Mouse (Mus musculus): ENCODE results near the gene Prkrip1.

DNA sequence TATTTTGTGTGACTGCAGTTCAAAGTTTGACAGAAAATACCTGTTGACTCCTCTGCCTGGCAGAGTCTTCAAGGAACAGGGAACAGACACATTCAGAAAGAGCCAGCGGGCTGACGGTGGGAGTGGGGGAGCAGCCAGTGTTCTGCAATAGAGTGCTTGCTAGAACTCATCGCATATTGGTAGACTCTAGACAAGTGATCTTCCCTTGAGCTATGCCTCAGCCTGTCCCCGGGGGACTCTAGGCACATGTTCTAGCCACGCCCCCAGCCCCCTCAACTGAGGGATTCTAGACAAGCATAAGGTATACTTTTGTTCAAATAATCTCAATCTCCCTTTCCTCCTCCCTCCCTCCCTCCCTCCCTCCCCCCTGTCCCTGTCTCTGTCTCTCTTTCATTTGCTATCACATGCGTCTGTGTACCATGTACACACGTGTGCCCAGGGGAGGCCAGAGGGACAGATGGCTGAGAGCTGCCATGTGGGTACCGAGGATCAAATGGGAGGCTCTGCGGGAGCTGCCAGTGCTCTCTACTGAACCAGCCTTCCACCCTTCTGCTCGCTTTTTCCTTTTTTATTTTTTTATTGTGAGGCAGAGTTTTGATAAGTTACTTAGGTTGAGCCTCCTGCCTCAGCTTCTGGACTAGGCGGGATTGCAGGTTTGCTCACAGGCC is 34.8 kb downstream of the Prkrip1 start:
- TF ChIP-seq RAD21 (IDR thresholded peaks at IDR 0.05; ENCODE audit: low read depth, low read length), result no peak
- TF ChIP-seq CTCF (IDR thresholded peaks at IDR 0.05 in 2 of 3, conservative IDR thresholded peaks at IDR 0.05 in 1 of 3; ENCODE audit: control insufficient read depth in 1 of 3, insufficient read depth in 1 of 3, low read depth in 2 of 3, low read length in 3 of 3, poor library complexity in 1 of 3, severe bottlenecking in 1 of 3), result no peak
- no peak for TF ChIP-seq POLR2A (IDR thresholded peaks at IDR 0.05; ENCODE audit: control insufficient read depth in 1 of 2, insufficient read depth in 1 of 2, low read depth in 1 of 2, low read length in 2 of 2, poor library complexity in 1 of 2)
- TF ChIP-seq TBP (IDR thresholded peaks at IDR 0.05; ENCODE audit: low read depth, low read length), result no peak
- no peak for TF ChIP-seq GABPA (IDR thresholded peaks at IDR 0.05; ENCODE audit: low read depth, low read length)
- TF ChIP-seq TCF12 (IDR thresholded peaks at IDR 0.05; ENCODE audit: low read depth, low read length), result no peak
- no peak for TF ChIP-seq RCOR1 (IDR thresholded peaks at IDR 0.05; ENCODE audit: low read depth, low read length)
- no peak for TF ChIP-seq SIN3A (IDR thresholded peaks at IDR 0.05; ENCODE audit: low read length)
- no peak for TF ChIP-seq USF1 (IDR thresholded peaks at IDR 0.05; ENCODE audit: low read depth, low read length)
- no peak for TF ChIP-seq EP300 (IDR thresholded peaks at IDR 0.05; ENCODE audit: low read depth in 1 of 2, low read length in 2 of 2)
- no peak for TF ChIP-seq MYC (IDR thresholded peaks at IDR 0.05; ENCODE audit: low read depth, low read length)
- TF ChIP-seq ZMIZ1 (IDR thresholded peaks at IDR 0.05; ENCODE audit: low read depth, low read length), result no peak

All from MEL (cell line).